Mouse (Mus musculus) kidney, adult 18-20 months (tissue): ENCODE data around the gene Reps1.

Experiments used
- DNase-seq: peaks from one replicate; pipeline ENCODE4 v3.0.0; 2021

Reps1 gene

DNA sequence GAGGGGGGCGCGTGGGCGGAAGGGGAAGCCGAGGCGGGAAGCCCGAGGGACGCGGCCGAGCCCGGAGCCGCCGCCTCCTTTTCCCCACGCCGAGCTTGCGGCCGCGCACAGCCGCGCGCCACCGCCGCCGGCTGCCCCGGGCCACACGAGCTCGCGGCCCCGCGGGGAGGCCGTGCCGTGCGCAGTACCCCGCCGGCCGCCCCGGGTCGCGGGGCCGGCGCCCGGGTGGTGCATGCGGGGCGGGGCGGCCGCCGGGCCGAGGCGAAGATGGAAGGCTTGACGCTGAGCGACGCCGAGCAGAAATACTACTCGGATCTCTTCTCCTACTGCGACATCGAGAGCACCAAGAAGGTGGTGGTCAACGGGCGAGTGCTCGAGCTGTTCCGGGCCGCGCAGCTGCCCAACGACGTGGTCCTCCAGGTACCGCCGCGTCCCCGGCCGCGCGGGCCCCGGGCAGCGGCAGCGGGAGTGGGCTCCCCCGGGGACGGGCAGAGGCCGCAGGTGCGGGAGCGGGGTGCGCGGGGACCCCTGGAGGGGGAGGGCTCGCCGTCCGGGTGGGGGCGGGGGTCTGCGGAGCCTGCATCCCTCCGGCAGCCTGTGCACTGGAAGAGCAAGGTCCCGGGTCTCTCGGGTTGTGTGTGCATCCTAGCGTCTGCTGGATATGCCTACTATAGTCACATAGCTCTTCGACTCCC lies at the start of gene Reps1:
TSS of gene Reps1 (plus strand) at position 166 of the 695 bp plus-strand sequence.
- DNase-seq, result peak; percentile 48

DNA sequence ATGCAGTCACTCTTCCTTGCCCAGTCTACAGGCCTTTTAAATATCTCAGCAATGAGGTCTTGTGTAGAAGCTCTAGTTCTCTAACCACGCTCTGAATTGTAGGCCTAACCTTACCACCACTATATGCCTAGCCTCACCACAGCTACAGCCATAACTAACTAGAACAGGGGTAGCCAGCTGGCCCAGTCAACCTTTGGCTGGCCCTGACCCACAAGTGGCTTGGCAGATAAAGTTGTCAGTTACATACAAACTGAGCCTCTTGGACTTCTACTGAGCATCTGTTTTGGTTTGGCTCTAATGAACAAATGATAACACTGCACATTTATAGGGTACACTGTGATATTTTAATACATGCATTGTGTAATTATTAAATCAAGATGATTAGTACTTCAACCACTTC lies 48.9 kb upstream of the Reps1 start:
- no peak for DNase-seq

DNA sequence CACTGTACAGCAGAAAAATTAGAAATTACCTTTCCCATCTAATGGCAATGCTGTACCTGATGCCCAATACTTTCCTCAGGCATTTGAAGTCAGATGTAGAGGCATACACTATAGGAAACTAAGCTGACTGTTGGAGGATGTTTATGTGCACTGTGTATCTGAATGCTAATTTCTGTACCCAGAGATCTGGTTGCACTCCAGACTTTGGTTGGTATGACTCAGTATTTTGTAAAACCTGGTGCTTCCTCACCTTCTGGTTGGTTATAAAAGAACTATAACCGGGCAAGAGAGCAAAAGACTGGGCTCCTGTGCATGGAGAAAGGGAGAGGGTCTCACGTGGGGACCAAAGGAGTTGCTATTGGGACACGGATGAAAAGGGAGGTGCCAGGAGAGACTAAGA lies 48.4 kb upstream of the Reps1 start:
- DNase-seq, result no peak

- no peak for DNase-seq
Measured at GRCm38 (mm10) chr10:18008118-18008517, 47.5 kb upstream of the Reps1 start.

DNA sequence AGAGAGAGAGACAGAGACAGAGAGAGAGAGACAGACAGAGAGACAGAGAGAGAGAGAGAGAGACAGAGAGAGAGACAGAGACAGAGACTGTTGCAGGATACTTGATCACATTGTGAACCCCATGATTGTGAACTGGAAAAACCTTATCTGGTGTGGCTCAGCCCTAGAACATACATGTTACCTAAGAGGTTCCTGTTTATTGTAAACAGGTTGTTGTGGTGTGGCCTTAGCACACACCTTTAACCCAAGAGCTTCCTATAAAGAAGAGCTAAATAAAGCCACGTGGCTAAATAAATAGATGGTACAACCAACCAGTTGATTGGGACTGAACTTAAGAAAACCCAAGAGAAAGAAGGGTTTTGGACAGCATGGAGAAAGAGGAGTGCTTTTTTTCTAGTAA lies 45.9 kb upstream of the Reps1 start:
- no peak for DNase-seq

DNA sequence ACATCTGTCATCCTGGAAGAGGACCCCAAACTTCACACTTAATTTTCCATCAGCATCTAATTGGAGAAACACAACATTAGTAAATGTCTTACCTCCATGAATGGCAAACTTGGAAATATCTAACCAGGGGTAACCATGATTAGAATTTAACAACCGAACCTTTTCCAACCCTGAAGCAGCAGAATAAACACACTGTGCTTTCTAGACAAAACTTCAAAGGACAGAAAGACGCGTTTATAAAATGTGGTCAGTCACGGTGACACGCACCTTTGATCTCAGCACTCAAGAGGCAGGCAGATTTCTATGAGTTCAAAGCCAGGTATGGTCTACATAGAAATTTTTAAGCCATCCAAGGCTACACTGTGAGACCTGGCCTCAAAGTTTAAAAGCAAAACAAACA lies 43.9 kb upstream of the Reps1 start:
- DNase-seq, result no peak

GRCm38 (mm10) chr10:18020443-18020842 lies 35.2 kb upstream of the Reps1 start:
- no peak for DNase-seq

DNA sequence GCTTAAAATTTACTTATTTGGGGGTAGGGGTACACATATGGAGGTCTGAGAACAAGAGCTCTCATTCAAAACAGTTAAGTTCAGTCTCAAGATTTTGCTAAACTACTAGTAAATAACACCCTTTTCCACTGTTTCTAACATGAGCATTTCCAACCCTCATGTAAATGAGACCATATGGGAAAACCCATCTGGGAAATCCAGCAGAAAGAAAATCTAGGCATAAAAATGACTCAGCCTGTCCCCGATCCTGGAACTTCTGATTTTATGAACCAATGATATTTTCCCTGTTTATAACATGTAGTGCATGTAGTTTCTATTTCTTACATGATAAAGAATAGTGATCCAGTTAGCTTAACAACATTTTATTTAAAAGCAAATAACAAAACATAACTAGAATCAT lies 34.8 kb upstream of the Reps1 start:
- DNase-seq, result no peak

GRCm38 (mm10) chr10:18021576-18022311 lies 33.9 kb upstream of the Reps1 start:
- no peak for DNase-seq

GRCm38 (mm10) chr10:18022312-18022711 lies 33.3 kb upstream of the Reps1 start:
- peak; percentile 79 for DNase-seq

DNA sequence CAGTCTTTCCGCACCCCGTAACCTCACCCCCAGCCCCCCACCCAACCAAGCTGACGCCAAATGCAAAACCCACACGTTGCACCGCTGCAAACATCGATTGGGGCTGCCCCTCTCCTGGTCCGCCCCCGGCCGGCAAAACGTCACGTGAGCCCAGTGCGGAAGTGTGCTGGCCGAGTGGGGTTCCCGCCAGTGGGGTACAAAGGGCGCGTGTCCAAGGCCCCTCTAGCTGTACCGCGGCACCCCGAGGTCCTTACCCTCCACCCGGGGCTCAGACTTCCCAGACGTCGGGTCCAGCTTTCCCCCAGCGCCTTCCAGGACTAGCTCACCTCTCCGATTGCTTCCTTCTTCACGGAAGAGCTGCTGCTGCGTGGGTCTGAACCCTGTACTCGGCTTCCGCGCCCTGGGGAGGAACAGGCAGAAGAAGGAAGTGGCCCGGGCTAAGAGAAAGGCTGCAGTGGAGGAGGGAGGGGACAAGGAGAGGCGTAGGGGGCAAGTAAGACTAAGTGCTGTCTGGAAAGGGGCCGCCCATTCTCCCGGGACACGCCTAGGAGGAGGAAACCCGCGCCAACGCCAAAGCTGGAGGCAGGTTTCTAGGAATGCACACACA lies 32.8 kb upstream of the Reps1 start, which contains the start of gene Abracl:
TSS of gene Abracl (minus strand) at position 548 of the 607 bp plus-strand sequence.
- peak; percentile 76 for DNase-seq

GRCm38 (mm10) chr10:18034408-18034807 lies 21.3 kb upstream of the Reps1 start:
- no peak for DNase-seq

GRCm38 (mm10) chr10:18036849-18037248 lies 18.8 kb upstream of the Reps1 start:
- no peak for DNase-seq

GRCm38 (mm10) chr10:18046380-18046779 lies 9.3 kb upstream of the Reps1 start:
- no peak for DNase-seq

DNA sequence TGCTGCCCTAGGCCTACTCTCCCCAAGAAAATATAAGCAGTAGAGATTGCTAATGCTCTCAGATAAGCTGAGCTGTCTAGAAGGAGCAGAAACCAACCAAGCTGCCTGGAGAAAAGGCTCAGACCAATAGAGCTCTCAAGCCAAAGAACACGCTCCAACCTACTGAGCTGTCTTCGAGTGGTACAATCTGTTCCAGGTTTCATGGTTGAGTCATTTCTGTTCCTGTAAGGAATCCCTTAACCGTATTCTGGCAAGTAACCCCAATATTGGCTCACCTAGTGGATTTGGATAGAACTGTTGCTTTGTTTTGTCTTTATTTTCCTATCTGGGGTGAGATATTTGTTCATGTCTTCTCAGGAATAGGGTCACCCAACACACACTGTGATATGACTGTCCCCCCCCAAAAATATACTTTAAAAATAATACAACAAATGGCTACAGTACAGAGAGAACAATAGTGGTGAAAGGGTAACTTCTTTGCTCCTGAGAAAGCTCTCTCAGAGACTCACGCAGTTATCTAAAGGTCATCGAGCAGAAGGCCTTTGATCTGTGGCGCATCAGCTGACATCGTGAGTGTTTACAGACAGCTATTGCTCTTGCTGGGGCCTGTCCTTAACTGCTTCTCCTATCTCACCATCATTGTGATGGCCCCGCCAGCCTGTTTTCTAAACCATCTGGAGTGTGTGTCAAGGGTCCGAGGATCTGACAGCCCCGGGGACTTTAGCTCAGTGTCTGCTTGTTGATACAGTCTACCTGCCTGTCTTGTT lies 8.1 kb upstream of the Reps1 start:
- no peak for DNase-seq

GRCm38 (mm10) chr10:18055009-18055695 lies 509 bp upstream of the Reps1 start:
- peak; percentile 86 for DNase-seq

DNA sequence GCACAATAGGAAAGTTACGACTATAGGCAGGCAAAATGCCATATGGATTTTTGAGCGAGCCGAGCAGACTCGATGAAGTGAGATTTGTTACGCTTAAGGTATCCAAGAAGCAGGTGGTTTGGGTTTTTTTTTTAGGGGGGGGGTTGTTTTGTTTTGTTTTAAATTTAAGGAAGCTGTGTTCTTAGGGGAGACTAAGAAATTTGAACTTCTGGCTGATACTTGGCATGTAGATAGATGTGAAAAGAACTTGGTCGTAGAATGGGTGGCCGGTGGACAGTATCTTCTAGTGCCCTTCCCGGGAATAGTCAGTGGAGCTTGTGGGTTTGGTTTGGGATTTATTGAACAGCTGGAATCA lies 707 bp downstream of the Reps1 start:
- no peak for DNase-seq

- DNase-seq, result no peak
Measured at GRCm38 (mm10) chr10:18058681-18059338, 3.1 kb downstream of the Reps1 start.

- DNase-seq, result no peak
Measured at GRCm38 (mm10) chr10:18059807-18060206, 4.1 kb downstream of the Reps1 start.

DNA sequence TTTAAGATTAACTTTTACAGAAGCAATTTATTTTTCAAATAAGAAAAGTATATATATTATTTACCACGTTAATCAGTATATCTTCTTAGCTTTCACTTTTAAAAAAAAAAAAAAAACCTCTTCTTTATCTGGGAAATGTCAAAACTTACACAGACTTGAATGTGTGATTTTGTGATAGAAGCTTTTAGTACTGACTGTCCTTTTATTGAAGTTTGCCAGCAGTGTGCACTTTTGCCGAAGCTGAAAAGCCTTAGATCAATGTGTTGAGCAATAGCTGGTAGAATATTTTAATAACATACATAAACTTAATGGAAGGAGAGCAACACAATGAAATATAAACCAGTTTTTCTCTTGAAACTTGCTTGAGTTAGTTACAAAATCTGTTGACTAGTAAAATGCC lies 5.1 kb downstream of the Reps1 start:
- no peak for DNase-seq

DNA sequence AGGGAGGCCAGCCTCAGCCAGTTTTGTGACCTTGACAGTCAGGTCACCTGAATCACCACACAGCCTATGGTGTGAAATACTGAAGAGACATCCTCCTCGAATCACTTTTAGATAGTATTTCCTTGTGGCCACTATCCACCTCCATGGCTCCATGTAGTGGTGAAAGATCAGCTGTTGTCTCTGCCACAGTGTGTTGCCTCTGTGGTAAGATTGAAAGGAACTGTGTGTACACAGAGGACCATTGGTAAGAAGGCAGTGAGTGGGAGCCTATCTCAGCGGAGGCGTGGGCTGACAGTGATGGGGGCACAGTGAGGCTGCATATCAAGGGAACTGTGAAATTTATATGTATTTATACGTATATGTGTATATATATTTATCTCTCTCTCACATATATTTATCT lies 5.9 kb downstream of the Reps1 start:
- no peak for DNase-seq

DNA sequence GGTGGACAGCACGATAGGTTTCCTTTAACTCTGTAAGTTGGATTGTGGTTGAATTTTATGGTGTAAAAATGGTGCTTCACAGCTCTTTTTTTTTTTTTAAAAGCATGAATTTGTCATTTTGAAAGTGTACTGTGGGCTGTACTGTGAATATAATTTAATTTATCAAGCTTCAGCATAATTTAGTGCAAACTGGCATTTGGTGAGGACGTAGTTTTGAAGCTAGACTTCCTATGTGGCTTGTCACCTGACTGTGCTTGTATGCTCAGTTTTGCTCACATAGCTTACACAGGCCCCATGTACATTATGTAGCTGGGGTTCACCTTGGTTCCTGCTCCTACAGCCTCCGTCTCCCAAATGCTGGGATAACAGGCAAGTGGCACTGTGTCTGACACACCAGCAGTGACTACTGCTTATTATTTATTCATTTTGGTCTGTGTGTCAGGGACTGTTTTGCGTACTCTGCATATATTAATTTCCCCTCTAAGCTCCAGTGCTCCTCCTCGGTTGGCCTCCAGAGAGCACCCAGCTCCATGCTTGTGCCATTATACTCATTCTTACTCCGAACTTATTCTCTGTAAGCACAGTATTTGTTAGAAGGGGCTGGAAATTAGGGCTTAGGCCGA lies 9.1 kb downstream of the Reps1 start:
- no peak for DNase-seq
